In the genomic region with DNA sequence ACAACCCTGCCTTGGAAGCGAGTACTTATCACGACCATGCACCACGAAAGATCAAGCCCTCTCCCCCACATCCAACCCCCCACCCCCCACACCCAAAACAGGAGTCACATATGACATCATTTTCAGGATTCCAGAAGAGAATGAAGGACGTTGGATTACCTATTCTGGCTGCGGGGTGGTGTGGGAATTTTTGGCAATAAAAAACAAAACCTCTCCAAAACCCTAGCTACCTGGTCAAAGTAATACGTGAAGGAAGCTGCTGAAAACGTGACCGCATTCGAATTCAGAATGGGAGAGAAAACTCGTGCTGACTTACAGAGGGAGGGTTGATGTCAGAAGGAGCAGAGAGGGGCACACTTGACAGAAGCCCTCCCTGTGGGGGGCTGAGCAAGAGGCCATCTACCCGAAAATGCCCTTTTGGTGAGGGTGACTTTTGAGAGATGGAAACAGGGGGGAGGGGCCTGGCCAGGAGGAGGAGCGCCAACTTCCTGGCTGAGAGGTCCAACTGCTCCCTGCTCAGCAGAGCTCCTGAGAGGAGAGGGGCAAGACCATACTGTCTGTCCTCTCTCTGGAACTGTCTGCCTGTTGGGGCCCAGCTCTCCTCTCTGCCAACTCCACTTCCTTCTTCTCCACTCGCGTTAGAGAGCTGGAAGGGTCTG, we compare ENCODE assay signal across 10 mouse cellular contexts. TPM values are rescaled to one million over a fixed set of nuclear protein-coding genes. Genes with fewer than 3 reads are reported as not detected.
DNase-seq lines count a peak whose midpoint lies in the region; ATAC-seq and TF ChIP-seq lines count a peak whose summit lies in the region.
"Not testable (repeated sequence)": the region's sequence is repeated elsewhere in the genome, so short reads cannot be mapped to it uniquely, and the experiment has no call there.
"Had no signal": no experiment of that assay in that cellular context is flagged by ENCODE, and none has a peak within 500 bp of the region (broad histone marks: within the 10 kb centered on the region; RNA-seq: fewer than 3 reads in every experiment).

A gene (plus strand): TSS at position 510 of the 659 bp plus-strand sequence.

- H3K27me3 ChIP-seq in liver, embryonic 13.5 days; myocyte (ENCODE audit: control insufficient read depth, insufficient read depth, insufficient read length); stomach, postnatal 0 days (ENCODE audit: control insufficient read depth, insufficient read depth, low read length): not testable (repeated sequence)

- not testable (repeated sequence) for TF ChIP-seq CTCF in stomach, postnatal 0 days (IDR thresholded peaks at IDR 0.05; ENCODE audit: low read depth)

- not testable (repeated sequence) for H3K4me1 ChIP-seq in liver, embryonic 13.5 days (replicated peaks); stomach, postnatal 0 days (replicated peaks; ENCODE audit: control insufficient read depth, insufficient read depth)

- H3K27ac ChIP-seq in liver, embryonic 13.5 days = peak within 1 kb of the TSS; percentile 23; the same call in 1 of the 2 replicates
- 0 out of 2 replicates have a peak within 1 kb of the TSS, but pooled peaks have one; percentile 24 for H3K27ac ChIP-seq in stomach, postnatal 0 days (replicated peaks)

- H3K4me2 ChIP-seq in liver, embryonic 13.5 days = peak within 1 kb of the TSS; percentile 59
- H3K4me2 ChIP-seq in myocyte (ENCODE audit: low read depth) = peak within 1 kb of the TSS; percentile 47
- H3K4me2 ChIP-seq in stomach, postnatal 0 days (replicated peaks; ENCODE audit: low read depth) = peak within 1 kb of the TSS; percentile 41

- H3K9ac ChIP-seq in liver, embryonic 13.5 days = 0 out of 2 replicates have a peak within 1 kb of the TSS, but pooled peaks have one; percentile 17
- not testable (repeated sequence) for H3K9ac ChIP-seq in stomach, postnatal 0 days (ENCODE audit: low read length)

- WGBS in liver, embryonic 13.5 days (ENCODE audit: insufficient replicate concordance) = 13% methylated on average over 11 of the region's 14 CpGs
- WGBS in stomach, postnatal 0 days = 27% methylated on average over 7 of the region's 14 CpGs

- H3K36me3 ChIP-seq in liver, embryonic 13.5 days; myocyte (ENCODE audit: control insufficient read depth, insufficient read depth); stomach, postnatal 0 days (ENCODE audit: control insufficient read depth, insufficient read depth, low read length): not testable (repeated sequence)

- peak; percentile 4 for DNase-seq in A20 (ENCODE audit: low read depth, low spot score)
- peak; percentile 81 for DNase-seq in cerebellum, adult 9-11 months
- peak; percentile 32 to 45 for DNase-seq in frontal cortex, postnatal 10 days (ENCODE audit: low spot score in 2 of 2)
- DNase-seq in heart, postnatal 4 days = peak; percentile 45
- DNase-seq in kidney, postnatal 10 days = peak; percentile 52
- DNase-seq in liver, embryonic 13.5 days = peak; percentile 10
- DNase-seq in stomach, postnatal 0 days (ENCODE audit: low spot score) = not testable (repeated sequence)

- not testable (repeated sequence) for H3ac ChIP-seq in myocyte (ENCODE audit: control insufficient read depth, insufficient read length)

- H3K9me3 ChIP-seq in liver, embryonic 13.5 days (replicated peaks); stomach, postnatal 0 days (ENCODE audit: control insufficient read depth, low read length): not testable (repeated sequence)

- H3K4me3 ChIP-seq in liver, embryonic 13.5 days (replicated peaks) = peak within 1 kb of the TSS; percentile 43
- not testable (repeated sequence) for H3K4me3 ChIP-seq in myocyte
- peak within 1 kb of the TSS; percentile 31 for H3K4me3 ChIP-seq in stomach, postnatal 0 days (ENCODE audit: low read depth, low read length)

- ATAC-seq in liver, embryonic 13.5 days (ENCODE audit: low read depth); stomach, postnatal 0 days (ENCODE audit: low FRiP score, low TSS enrichment): not testable (repeated sequence)

- H3K79me2 ChIP-seq in myocyte (ENCODE audit: control insufficient read depth, insufficient read depth) = not testable (repeated sequence)

- not testable (repeated sequence) for TF ChIP-seq EP300 in stomach, postnatal 0 days (optimal IDR thresholded peaks at IDR 0.05)

- not testable (repeated sequence) for TF ChIP-seq POLR2A in myocyte (IDR thresholded peaks at IDR 0.05; ENCODE audit: insufficient read length, low read depth)

RNA-seq across cellular contexts. Expression of the gene that starts here (rescaled TPM):
- not detected for total RNA-seq in heart, postnatal 4 days (2021)
- not detected in 2 replicates for polyA plus RNA-seq in liver, embryonic 13.5 days (2015; fragmentation: Nextera tagmentation; extraction: Ambion mirVana)
- not detected for polyA plus RNA-seq in myocyte (2012; fragmentation: generic; extraction: Trizol)
- polyA plus RNA-seq in stomach, postnatal 0 days (2015; fragmentation: Nextera tagmentation; extraction: Ambion mirVana) = 0.21 and 0.24 TPM in 2 replicates
- total RNA-seq: adrenal gland, postnatal 25 days; layer of hippocampus, postnatal 36 days had no signal

Comparison
In these comparisons a context has a peak if more than half of its experiments do, and no peak if none do; other contexts are left out.
1. Peak in DNase-seq in heart, postnatal 4 days; RNA of the gene not detected or under 1 TPM.
2. Peak in DNase-seq, H3K4me3 ChIP-seq, H3K27ac ChIP-seq, H3K9ac ChIP-seq and H3K4me2 ChIP-seq in liver, embryonic 13.5 days; RNA of the gene not detected or under 1 TPM.